Mouse (Mus musculus) limb, embryonic 11.5 days (tissue): Measurements from ENCODE around the gene Nrip1. TPM values are rescaled to one million over a fixed set of nuclear protein-coding genes. Genes with fewer than 3 reads are reported as not detected.

ENCODE experiments used
- ATAC-seq: fragments of 200-750 bp; cut with Nextera tagmentation; 2 replicates; pipeline ENCODE4 v1.8.0; 2017; ENCODE audit warnings: low read depth; ENCODE audit not compliant: insufficient number of reproducible peaks, low FRiP score, low TSS enrichment
- DNase-seq: peaks from one replicate; pipeline ENCODE4 v3.0.0-alpha.2; 2015; ENCODE audit warnings: low spot score
- H3K27ac ChIP-seq: fragments of 300-500 bp; sonication (generic); replicated peaks from 2 replicates; pipeline ENCODE4 v1.5.1; 2014; ENCODE audit warnings: low read depth, mild to moderate bottlenecking, low read length
- H3K27me3 ChIP-seq: fragments of 300-500 bp; sonication (generic); 2 replicates; pipeline ENCODE4 v1.6.1; 2014; ENCODE audit warnings: mild to moderate bottlenecking, low read length, mixed read lengths; ENCODE audit not compliant: control insufficient read depth, insufficient read depth
- H3K36me3 ChIP-seq: fragments of 300-500 bp; sonication (generic); 2 replicates; pipeline ENCODE4 v1.6.1; 2014; ENCODE audit warnings: mild to moderate bottlenecking, low read length, moderate library complexity, mixed read lengths; ENCODE audit not compliant: control insufficient read depth, insufficient read depth
- H3K4me1 ChIP-seq: fragments of 300-500 bp; sonication (generic); 2 replicates; pipeline ENCODE4 v1.6.1; 2014; ENCODE audit warnings: low read length, mixed read lengths; ENCODE audit not compliant: control insufficient read depth, insufficient read depth
- H3K4me2 ChIP-seq: fragments of 300-500 bp; sonication (generic); 2 replicates; pipeline ENCODE4 v1.6.1; 2014; ENCODE audit warnings: low read depth, mild to moderate bottlenecking, moderate library complexity; ENCODE audit not compliant: severe bottlenecking
- H3K4me3 ChIP-seq: fragments of 300-500 bp; sonication (generic); 2 replicates; pipeline ENCODE4 v1.5.1; 2014; ENCODE audit warnings: low read depth, low read length
- H3K9ac ChIP-seq: fragments of 300-500 bp; sonication (generic); 2 replicates; pipeline ENCODE4 v1.6.1; 2014; ENCODE audit warnings: mild to moderate bottlenecking, low read length
- H3K9me3 ChIP-seq: fragments of 300-500 bp; sonication (generic); 2 replicates; pipeline ENCODE4 v1.6.1; 2016; ENCODE audit warnings: low read length; ENCODE audit not compliant: control insufficient read depth
- WGBS: fragments of 180-500 bp; shearing (Covaris S2); extraction: QIAGEN DNeasy Blood & Tissue Kit; methylation state at CpG from one replicate; pipeline ENCODE4 v1.1.7; 2014; 5-methylcytosine and 5-hydroxymethylcytosine counted together
- polyA plus RNA-seq: library from polyadenylated mRNA; unstranded; fragments of >200 nt; fragmentation: Nextera tagmentation; extraction: Ambion mirVana; gene quantifications from 2 replicates; pipeline ENCODE4 v1.2.1, GENCODE M21; 2014

Gene Nrip1
- polyA plus RNA-seq, 1 experiment from 2014 or later: 29.1 TPM

DNA sequence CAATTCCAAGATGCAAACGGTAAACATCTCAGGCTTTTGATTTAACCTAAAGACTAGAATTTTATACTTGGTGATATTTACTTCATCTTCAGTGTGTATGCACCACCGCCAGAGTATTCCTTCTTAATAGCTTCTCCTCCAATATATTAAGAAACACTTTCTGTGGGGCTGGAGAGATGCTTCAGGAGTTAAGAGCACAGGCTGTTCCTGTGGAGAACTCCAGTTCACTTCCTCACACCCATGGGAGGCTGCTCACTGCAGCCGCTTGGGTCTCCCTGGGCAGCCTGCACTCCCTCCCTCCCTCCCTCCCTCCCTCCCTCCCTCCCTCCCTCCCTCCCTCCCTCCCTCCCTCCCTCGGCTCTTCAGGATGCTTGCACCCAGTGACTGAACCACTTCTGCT is 110.2 kb downstream of the Nrip1 start:
- no peaks in the 10 kb centered on the region for H3K27me3 ChIP-seq
- WGBS: 63% methylated on average over 3 of the region's 4 CpGs
- no peak overlapping the region for H3K4me3 ChIP-seq

DNA sequence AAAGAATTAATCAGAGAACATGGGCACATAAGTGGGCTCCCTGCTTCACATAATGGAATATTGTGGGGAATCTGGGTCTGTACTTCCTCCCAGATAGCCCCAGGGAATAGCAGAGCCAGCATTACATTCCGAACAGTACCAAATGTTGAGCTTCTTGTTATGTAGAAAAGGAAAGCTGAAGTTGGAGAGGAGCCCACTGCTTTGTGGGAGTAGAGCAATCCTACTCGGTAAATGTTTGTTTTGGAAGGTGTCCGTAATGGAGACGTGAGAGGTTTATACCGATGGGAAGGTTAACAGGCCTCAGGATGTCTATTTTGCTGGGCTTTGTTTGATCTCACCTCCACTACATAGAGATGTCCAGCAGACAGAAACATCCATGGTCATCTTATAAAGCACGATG is 113.3 kb downstream of the Nrip1 start:
- H3K4me2 ChIP-seq: no peak overlapping the region
- H3K27ac ChIP-seq: no peak overlapping the region
- no peaks in the 10 kb centered on the region for H3K9me3 ChIP-seq
- no peaks in the 10 kb centered on the region for H3K27me3 ChIP-seq
- H3K4me1 ChIP-seq: no peaks in the 10 kb centered on the region
- DNase-seq: no peak
- WGBS: 86% methylated on average over 6 of the region's 6 CpGs
- no peak for ATAC-seq
- H3K9ac ChIP-seq: no peak overlapping the region
- H3K4me3 ChIP-seq: no peak overlapping the region
- H3K36me3 ChIP-seq: no peaks in the 10 kb centered on the region

More for the DNA sequence above, 110.2 kb downstream of the Nrip1 start:
- no peak overlapping the region for H3K27ac ChIP-seq
- H3K4me2 ChIP-seq: no peak overlapping the region
- no peaks in the 10 kb centered on the region for H3K4me1 ChIP-seq
- ATAC-seq: no peak
- DNase-seq: no peak
- H3K36me3 ChIP-seq: no peaks in the 10 kb centered on the region
- H3K9ac ChIP-seq: no peak overlapping the region
- no peaks in the 10 kb centered on the region for H3K9me3 ChIP-seq

DNA sequence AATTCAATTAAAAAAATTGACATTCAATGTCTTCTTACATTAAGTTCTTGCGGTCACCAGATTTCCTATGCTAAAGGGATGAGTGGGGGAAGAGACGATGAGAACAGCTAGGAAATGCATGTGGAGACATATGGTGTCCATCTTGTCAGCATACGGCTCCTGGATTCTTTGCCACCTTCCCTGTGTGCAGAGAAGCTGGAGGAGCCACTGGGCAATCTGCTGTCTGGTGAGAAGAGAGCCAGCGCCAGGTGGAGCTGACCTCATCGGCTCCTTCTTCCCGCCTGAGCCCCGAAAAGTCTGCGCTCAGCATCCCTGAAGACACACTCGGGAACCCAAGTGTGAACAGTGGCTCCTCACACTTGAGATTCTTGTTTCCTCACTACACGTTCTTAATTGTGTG is 121.8 kb downstream of the Nrip1 start:
- Histone ChIP-seq H3K4me3 (no peak overlapping the region), H3K9me3 (no peaks in the 10 kb centered on the region), H3K4me2 (no peak overlapping the region), H3K36me3 (no peaks in the 10 kb centered on the region), H3K27me3 (no peaks in the 10 kb centered on the region), H3K9ac (no peak overlapping the region), H3K4me1 (no peaks in the 10 kb centered on the region), H3K27ac (no peak overlapping the region)
- ATAC-seq (no peak), DNase-seq (no peak)
- 88% methylated on average over 10 of the region's 10 CpGs for WGBS

DNA sequence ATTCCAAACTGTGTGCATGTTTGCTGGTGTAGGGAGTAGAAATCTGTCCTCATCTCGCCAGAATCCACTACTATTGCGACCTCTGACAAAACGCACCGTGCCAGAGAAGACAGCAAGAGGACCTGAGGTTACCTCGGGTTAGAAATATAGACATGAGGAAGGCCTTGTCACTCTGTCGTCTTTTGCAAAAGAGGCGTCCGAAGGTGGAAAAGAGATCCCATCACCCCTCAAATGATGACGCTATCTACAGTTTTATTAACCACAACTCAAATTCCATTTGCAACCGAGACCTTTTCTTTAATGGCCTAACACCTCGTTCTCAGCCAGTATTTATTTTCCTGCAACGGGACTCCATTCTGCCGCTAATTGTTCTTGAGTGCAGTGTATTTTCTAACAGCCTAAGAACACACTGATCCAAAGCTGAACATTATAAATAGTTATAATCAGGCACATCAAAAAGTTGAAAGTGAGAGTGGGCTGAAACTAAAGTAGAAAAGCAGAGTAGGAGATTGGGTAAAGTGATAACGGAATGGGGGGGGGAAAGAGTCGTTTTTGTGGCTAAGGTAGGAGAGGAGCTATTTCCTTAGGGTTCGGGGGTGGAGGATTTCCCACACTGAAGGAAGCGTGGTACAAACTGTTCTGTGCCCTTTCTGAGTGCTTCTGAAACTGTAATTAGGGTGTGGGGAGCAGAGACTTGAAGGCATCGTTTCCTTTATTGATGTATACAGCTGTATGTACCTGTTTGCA is 124.1 kb downstream of the Nrip1 start:
- no peaks in the 10 kb centered on the region for H3K4me1 ChIP-seq
- H3K9me3 ChIP-seq: no peaks in the 10 kb centered on the region
- no peak overlapping the region for H3K27ac ChIP-seq
- no peaks in the 10 kb centered on the region for H3K27me3 ChIP-seq
- H3K9ac ChIP-seq: no peak overlapping the region
- no peaks in the 10 kb centered on the region for H3K36me3 ChIP-seq
- no peak overlapping the region for H3K4me2 ChIP-seq
- DNase-seq (no peak), ATAC-seq (no peak)
- no peak overlapping the region for H3K4me3 ChIP-seq
- 74% methylated on average over 18 of the region's 18 CpGs for WGBS

DNA sequence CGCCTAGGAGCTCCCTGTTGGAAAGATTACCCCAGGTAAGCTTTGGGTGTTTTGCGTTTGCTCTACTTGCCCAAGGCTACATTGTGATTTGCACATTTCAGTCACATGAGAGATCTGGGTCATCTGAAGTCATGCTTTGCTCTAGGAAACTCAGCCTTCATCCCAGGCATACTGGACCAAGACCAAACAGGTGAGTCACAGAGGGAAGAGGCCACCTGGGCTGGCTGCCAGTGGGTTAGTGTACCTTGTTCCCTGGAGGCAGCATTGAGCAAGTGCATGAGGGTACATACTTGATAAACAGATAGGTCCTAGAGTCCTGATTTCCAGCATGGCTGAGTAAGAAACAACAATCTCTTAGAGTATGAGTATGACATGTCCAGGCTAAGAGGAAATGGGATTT is 130.8 kb downstream of the Nrip1 start:
- Histone ChIP-seq H3K36me3 (no peaks in the 10 kb centered on the region), H3K4me1 (no peaks in the 10 kb centered on the region), H3K9ac (no peak overlapping the region), H3K4me3 (no peak overlapping the region), H3K4me2 (no peak overlapping the region), H3K27ac (no peak overlapping the region), H3K27me3 (no peaks in the 10 kb centered on the region), H3K9me3 (no peaks in the 10 kb centered on the region)
- DNase-seq: no peak
- no peak for ATAC-seq
- 91% methylated on average over 2 of the region's 2 CpGs for WGBS

DNA sequence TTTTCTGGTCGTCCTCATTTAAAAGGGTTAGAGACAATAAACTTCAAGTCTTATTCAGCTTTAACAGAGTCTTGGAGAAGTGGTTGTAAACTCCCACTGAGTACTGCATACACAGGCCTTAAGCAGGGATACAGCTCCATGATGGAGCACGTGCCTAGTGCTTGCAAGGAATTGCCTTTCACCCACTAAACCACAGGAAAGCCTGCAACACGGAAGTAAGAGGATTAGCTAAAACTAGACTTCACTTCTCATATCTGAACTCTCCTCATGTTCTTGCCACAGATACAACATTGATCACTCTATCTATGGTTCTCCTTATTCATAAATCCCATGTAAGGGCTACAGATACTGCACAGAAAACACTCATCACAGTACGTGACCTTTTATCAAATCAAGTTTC is 132.4 kb downstream of the Nrip1 start:
- no peaks in the 10 kb centered on the region for H3K4me1 ChIP-seq
- no peak overlapping the region for H3K9ac ChIP-seq
- no peak overlapping the region for H3K4me2 ChIP-seq
- no peaks in the 10 kb centered on the region for H3K9me3 ChIP-seq
- H3K27ac ChIP-seq: no peak overlapping the region
- no peak for ATAC-seq
- DNase-seq: no peak
- no peaks in the 10 kb centered on the region for H3K27me3 ChIP-seq
- H3K4me3 ChIP-seq: no peak overlapping the region
- WGBS: 63% methylated on average over 4 of the region's 4 CpGs
- no peaks in the 10 kb centered on the region for H3K36me3 ChIP-seq

DNA sequence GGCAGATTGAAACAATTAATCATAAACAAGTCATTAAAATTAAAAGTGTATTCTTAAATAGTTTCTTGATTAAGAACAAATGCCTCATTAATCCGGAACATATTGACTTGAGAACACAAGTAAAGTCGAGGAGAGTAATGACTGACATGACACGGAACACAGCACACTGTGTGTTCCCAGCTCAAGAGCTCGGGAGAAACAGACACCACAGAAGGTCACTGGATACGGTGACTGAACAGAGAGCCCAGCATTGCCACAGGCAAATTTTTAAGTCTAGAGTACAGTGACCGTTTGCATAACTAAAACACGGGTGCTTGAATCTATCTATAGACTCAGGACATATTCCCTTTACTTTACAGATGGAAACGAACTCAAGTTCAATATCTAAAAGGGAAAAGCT is 134.3 kb downstream of the Nrip1 start:
- ATAC-seq (no peak), DNase-seq (no peak)
- Histone ChIP-seq H3K9ac (no peak overlapping the region), H3K27ac (no peak overlapping the region), H3K4me2 (no peak overlapping the region), H3K4me1 (no peaks in the 10 kb centered on the region), H3K9me3 (no peaks in the 10 kb centered on the region), H3K36me3 (no peaks in the 10 kb centered on the region), H3K27me3 (no peaks in the 10 kb centered on the region), H3K4me3 (no peak overlapping the region)
- WGBS: 53% methylated on average over 8 of the region's 8 CpGs

DNA sequence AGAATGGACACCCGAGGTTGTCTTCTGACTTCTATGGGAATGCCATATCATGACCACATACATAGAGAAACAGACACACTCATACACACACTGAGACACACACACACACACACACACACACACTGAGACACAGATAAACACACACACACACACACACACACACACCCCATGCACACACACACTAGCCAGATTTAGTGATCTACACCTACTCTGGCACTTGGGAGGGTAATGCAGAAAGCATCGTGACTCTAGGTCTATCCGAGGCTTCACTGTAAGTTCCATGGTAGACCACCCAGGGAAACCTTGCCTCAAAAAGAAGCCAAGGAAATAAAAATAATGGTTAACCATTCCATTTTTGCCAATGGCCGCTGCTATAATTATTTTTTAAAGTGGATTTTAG is 134.8 kb downstream of the Nrip1 start:
- H3K4me3 ChIP-seq: no peak overlapping the region
- H3K4me2 ChIP-seq: no peak overlapping the region
- H3K4me1 ChIP-seq: no peaks in the 10 kb centered on the region
- H3K27ac ChIP-seq: no peak overlapping the region
- ATAC-seq: no peak
- no peaks in the 10 kb centered on the region for H3K27me3 ChIP-seq
- H3K36me3 ChIP-seq: no peaks in the 10 kb centered on the region
- no peak overlapping the region for H3K9ac ChIP-seq
- H3K9me3 ChIP-seq: no peaks in the 10 kb centered on the region
- DNase-seq: no peak
- 86% methylated on average over 4 of the region's 4 CpGs for WGBS
